Mouse (Mus musculus) intestine, postnatal 0 days (tissue): ENCODE measurements around the gene Arhgef16. TPM values are rescaled to one million over a fixed set of nuclear protein-coding genes. Genes with fewer than 3 reads are reported as not detected.

ENCODE experiments used
- ATAC-seq: fragments of 200-750 bp; cut with Nextera tagmentation; 2 replicates; pipeline ENCODE4 v1.8.0; 2017; ENCODE audit warnings: mild to moderate bottlenecking, moderate TSS enrichment, moderate library complexity
- H3K27ac ChIP-seq: fragments of 300-500 bp; sonication (generic); 2 replicates; pipeline ENCODE4 v1.5.1; 2014; ENCODE audit warnings: mild to moderate bottlenecking, low read depth, low read length, moderate library complexity
- H3K27me3 ChIP-seq: fragments of 300-500 bp; sonication (generic); replicated peaks from 2 replicates; pipeline ENCODE4 v1.6.1; 2014; ENCODE audit warnings: low read length, mixed read lengths; ENCODE audit not compliant: control insufficient read depth, insufficient read depth
- H3K36me3 ChIP-seq: fragments of 300-500 bp; sonication (generic); 2 replicates; pipeline ENCODE4 v1.6.1; 2014; ENCODE audit warnings: mild to moderate bottlenecking, moderate library complexity; ENCODE audit not compliant: control insufficient read depth, insufficient read depth
- H3K4me1 ChIP-seq: fragments of 300-500 bp; sonication (generic); replicated peaks from 2 replicates; pipeline ENCODE4 v1.6.1; 2014; ENCODE audit warnings: antibody characterized with exemption, low read length, mixed read lengths; ENCODE audit not compliant: control insufficient read depth, insufficient read depth
- H3K4me2 ChIP-seq: fragments of 300-500 bp; sonication (generic); replicated peaks from 2 replicates; pipeline ENCODE4 v1.6.1; 2014; ENCODE audit warnings: low read depth, mild to moderate bottlenecking, moderate library complexity
- H3K4me3 ChIP-seq: fragments of 300-500 bp; sonication (generic); 2 replicates; pipeline ENCODE4 v1.5.1; 2014; ENCODE audit warnings: low read depth, low read length
- H3K9ac ChIP-seq: fragments of 300-500 bp; sonication (generic); 2 replicates; pipeline ENCODE4 v1.6.1; 2014; ENCODE audit warnings: mild to moderate bottlenecking, low read depth, low read length
- H3K9me3 ChIP-seq: fragments of 300-500 bp; sonication (generic); 2 replicates; pipeline ENCODE4 v1.6.1; 2016; ENCODE audit warnings: mixed run types; ENCODE audit not compliant: control insufficient read depth
- CTCF ChIP-seq: sonication (generic); IDR thresholded peaks from 2 replicates; pipeline ENCODE4 v1.5.1; 2016; ENCODE audit warnings: low read depth, mild to moderate bottlenecking, control low read depth, antibody characterized with exemption, moderate library complexity
- WGBS: fragments of 180-500 bp; shearing (Covaris S2); extraction: QIAGEN DNeasy Blood & Tissue Kit; methylation state at CpG from one replicate; pipeline ENCODE4 v1.1.7; 2014; 5-methylcytosine and 5-hydroxymethylcytosine counted together
- polyA plus RNA-seq: library from polyadenylated mRNA; unstranded; fragments of >200 nt; fragmentation: Nextera tagmentation; extraction: Ambion mirVana; gene quantifications from 2 replicates; pipeline ENCODE4 v1.2.1, GENCODE M21; 2015

Gene Arhgef16
- polyA plus RNA-seq, 1 experiment from 2014 or later, result 65.9 TPM

DNA sequence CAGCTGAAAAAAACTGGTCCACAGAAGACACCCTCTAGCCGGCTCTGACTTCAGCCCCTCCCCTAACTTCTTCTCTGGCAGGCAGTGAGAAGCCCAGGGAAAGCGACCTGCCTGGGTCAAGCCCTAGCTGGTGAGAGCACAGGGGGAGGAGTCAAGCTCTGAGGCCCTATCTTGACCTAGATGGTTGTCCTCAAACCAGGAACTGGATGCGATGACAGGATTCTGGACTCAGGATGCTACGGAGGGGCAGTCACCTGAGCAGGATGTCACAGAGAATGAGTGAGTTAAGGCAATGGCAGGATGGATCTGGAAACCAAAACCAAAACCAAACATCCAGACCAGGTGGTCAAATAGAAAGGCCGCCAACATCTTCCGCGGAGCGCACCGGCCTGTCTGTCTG lies 3.7 kb downstream of the Arhgef16 start:
- H3K27me3 ChIP-seq, result 0 out of 2 replicates have a peak, but pooled peaks cover 3% of the 10 kb centered on the region
- peak overlapping the region; percentile 93 for H3K27ac ChIP-seq
- H3K4me2 ChIP-seq, result peak overlapping the region; percentile 76
- H3K36me3 ChIP-seq, result no peaks in the 10 kb centered on the region
- peak overlapping the region; percentile 56 for H3K4me3 ChIP-seq
- WGBS, result 24% methylated on average over 9 of the region's 9 CpGs
- no peaks in the 10 kb centered on the region for H3K9me3 ChIP-seq
- ATAC-seq, result peak; percentile 31
- peak overlapping the region; percentile 26; the same call in 1 of the 2 replicates for H3K9ac ChIP-seq
- H3K4me1 ChIP-seq, result peaks cover 4% of the 10 kb centered on the region; the same call in 1 of the 2 replicates
- no peak for TF ChIP-seq CTCF

DNA sequence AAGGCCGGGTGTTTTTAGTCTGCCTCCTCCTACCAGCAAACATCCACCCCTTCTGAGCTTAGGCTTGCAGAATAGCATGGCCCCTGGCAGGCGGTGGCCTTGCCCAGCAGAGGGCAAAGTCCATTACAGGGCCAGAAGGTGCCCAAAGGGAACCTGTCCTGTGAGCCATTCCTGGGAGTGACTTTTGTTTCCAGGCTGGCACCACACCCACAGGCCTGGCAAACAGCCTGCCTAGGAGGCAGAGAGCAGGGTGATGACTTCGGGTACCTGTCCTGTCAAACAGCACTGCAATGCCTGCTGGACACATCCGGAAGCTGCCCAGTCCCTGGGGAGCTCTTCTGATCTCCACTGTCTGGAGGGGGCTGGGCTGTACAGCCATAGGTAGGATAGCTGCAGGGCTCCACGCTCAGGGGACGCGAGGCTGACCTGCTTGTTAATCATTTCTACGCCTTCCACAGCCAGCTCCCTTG lies 7.2 kb downstream of the Arhgef16 start:
- peak; percentile 81 for ATAC-seq
- WGBS, result 12% methylated on average over 8 of the region's 8 CpGs

DNA sequence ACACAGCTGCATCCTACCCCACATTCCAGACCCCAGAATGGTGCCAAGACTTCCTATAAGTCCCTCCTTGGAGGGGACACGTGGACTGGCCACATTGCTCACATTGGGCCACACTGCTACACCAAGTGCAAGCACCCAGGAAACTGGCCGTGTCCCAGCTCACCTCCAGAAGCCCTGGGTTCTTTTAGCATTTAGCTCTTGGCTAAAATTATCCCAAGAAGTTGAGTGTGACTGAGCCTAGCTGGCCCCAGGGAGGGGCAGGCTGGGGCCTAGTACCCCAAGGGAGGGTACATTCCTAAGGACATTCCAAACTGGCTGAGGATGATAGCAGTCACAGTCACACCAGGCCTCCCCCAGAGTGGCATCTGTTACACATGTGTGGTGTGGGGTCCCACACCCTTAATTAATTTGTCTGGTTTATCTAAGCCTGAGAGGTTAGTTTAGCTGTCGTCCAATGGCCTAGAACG lies 7.7 kb downstream of the Arhgef16 start:
- no peak overlapping the region for H3K4me3 ChIP-seq
- no peak for TF ChIP-seq CTCF
- peak overlapping the region; percentile 52 for H3K4me2 ChIP-seq
- H3K36me3 ChIP-seq, result peaks cover 29% of the 10 kb centered on the region; the same call in 1 of the 2 replicates
- H3K27me3 ChIP-seq, result no peaks in the 10 kb centered on the region
- peaks cover 4% of the 10 kb centered on the region; the same call in 1 of the 2 replicates for H3K4me1 ChIP-seq
- no peaks in the 10 kb centered on the region for H3K9me3 ChIP-seq
- WGBS, result 20% methylated on average over 4 of the region's 4 CpGs
- no peak overlapping the region for H3K9ac ChIP-seq
- peak overlapping the region; percentile 30; the same call in 1 of the 2 replicates for H3K27ac ChIP-seq
- peak; percentile 16; the same call in 1 of the 2 replicates for ATAC-seq

More for the DNA sequence above, 7.2 kb downstream of the Arhgef16 start:
- Histone ChIP-seq H3K27ac (peak overlapping the region; percentile 74), H3K4me2 (peak overlapping the region; percentile 52), H3K4me3 (no peak overlapping the region), H3K9me3 (no peaks in the 10 kb centered on the region), H3K27me3 (no peaks in the 10 kb centered on the region), H3K9ac (no peak overlapping the region), H3K36me3 (peaks cover 24% of the 10 kb centered on the region; the same call in 1 of the 2 replicates), H3K4me1 (peaks cover 4% of the 10 kb centered on the region; the same call in 1 of the 2 replicates)
- peak; percentile 13; the same call in 1 of the 2 replicates for TF ChIP-seq CTCF

DNA sequence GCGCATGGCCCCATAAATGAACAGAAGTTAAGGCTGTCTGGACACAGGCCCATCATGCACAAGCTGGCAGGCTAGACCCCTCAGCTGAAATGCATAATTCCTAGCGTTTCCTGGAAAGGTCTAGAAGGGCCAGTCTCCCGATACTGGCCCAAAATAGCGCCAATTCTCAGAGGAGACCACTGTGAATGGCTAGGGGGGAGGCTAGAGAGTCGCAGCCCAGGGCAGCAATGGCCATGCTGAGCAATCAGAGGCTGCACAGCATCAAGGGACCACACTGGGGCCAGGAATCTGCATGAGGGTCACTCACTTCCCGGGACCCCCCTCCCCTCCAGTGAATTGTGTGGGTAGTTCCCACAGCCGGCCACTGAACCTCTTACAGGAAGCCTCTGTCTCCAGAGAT lies 17.8 kb downstream of the Arhgef16 start:
- H3K4me1 ChIP-seq, result no peaks in the 10 kb centered on the region
- no peaks in the 10 kb centered on the region for H3K9me3 ChIP-seq
- peaks cover 75% of the 10 kb centered on the region for H3K36me3 ChIP-seq
- H3K27ac ChIP-seq, result no peak overlapping the region
- H3K9ac ChIP-seq, result no peak overlapping the region
- no peak overlapping the region for H3K4me2 ChIP-seq
- no peak for TF ChIP-seq CTCF
- H3K27me3 ChIP-seq, result no peaks in the 10 kb centered on the region
- no peak overlapping the region for H3K4me3 ChIP-seq
- ATAC-seq, result no peak
- 75% methylated on average over 7 of the region's 7 CpGs for WGBS

DNA sequence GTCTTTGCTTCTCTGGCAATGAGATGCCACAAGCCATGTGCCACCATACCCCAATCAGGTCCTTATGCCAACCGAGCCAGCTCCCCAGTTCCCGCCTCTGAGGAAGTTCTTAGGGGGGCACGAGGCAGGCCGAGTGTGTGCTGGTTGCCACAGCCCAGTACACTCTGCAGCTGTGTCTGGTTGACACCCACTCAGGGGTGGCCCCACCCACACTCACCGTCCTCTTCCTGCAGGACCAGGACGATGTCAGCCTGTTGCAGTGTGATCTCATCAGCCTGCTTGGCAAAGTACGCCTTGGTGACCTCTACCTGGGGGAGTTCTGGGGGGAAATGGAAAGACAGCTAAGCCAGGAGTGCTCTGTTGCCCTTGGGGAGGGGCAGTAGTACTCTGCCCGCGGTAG lies 22.0 kb downstream of the Arhgef16 start:
- TF ChIP-seq CTCF, result no peak
- H3K4me3 ChIP-seq, result no peak overlapping the region
- H3K27ac ChIP-seq, result no peak overlapping the region
- H3K4me2 ChIP-seq, result no peak overlapping the region
- H3K27me3 ChIP-seq, result no peaks in the 10 kb centered on the region
- ATAC-seq, result no peak
- no peaks in the 10 kb centered on the region for H3K4me1 ChIP-seq
- 67% methylated on average over 9 of the region's 9 CpGs for WGBS
- no peak overlapping the region for H3K9ac ChIP-seq
- no peaks in the 10 kb centered on the region for H3K9me3 ChIP-seq
- peaks cover 64% of the 10 kb centered on the region for H3K36me3 ChIP-seq

DNA sequence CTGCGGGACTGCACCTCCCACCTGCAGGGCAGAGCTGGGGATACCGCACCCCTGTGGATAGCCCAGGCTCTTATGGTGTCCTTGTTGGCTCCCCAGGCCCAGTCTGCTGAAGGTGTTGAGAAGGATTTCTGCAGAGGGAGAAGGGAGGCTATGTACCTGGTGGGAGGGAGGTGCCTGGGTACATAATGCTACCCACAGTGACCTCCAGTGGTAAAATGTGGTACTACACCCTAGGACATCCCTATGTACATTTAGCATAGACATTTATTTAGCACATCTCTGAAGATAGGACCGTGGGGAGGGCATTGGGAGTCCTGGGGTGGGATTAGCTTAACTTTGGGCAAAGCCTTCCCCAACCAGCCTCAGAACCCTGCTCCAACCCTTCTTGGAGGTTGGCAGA lies 28.5 kb downstream of the Arhgef16 start:
- no peak overlapping the region for H3K27ac ChIP-seq
- no peak overlapping the region for H3K4me3 ChIP-seq
- 56% methylated on average over 3 of the region's 3 CpGs for WGBS
- peaks cover 15% of the 10 kb centered on the region; the same call in 1 of the 2 replicates for H3K36me3 ChIP-seq
- no peaks in the 10 kb centered on the region for H3K27me3 ChIP-seq
- H3K4me2 ChIP-seq, result no peak overlapping the region
- TF ChIP-seq CTCF, result peak; percentile 88
- no peak overlapping the region for H3K9ac ChIP-seq
- ATAC-seq, result peak; percentile 42
- no peaks in the 10 kb centered on the region for H3K4me1 ChIP-seq
- no peaks in the 10 kb centered on the region for H3K9me3 ChIP-seq
